In the genomic region with DNA sequence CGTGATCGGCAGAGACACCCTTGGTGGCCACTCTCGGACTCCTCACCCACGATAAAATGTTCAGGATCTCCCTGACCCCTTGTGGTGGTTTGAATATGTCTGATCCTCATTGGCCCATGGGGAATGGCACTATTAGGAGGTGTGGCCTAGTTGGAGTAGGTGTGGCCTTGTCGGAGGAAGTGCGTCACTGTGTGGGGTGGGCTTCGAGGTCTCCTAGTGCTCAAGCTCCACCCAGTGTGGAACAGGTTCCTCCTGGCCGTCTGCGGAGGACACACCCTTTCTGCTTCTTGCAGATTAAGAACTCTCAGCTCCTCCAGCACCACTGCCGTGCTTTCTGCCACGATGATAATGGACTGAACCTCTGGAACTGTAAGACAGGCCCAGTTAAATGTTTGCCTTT, we compare ENCODE assay signal across 25 mouse cellular contexts.
DNase-seq lines count a peak whose midpoint lies in the region; ATAC-seq lines count a peak whose summit lies in the region.
"Had no signal": no experiment of that assay in that cellular context is flagged by ENCODE, and none has a peak within 500 bp of the region (broad histone marks: within the 10 kb centered on the region; RNA-seq: fewer than 3 reads in every experiment).

No protein-coding gene starts in this region.

- WGBS in midbrain, embryonic 11.5 days: 91% methylated on average over 11 of the region's 11 CpGs
- WGBS in midbrain, embryonic 15.5 days: 92% methylated on average over 11 of the region's 11 CpGs

- no peak overlapping the region for H3K4me2 ChIP-seq in midbrain, embryonic 11.5 days
- no peak overlapping the region for H3K4me2 ChIP-seq in midbrain, embryonic 15.5 days
- H3K4me2 ChIP-seq: embryonic facial prominence, embryonic 13.5 days; forebrain, embryonic 12.5 days; liver, embryonic 13.5 days; lung, embryonic 15.5 days had no signal

- H3K27ac ChIP-seq in midbrain, embryonic 11.5 days (ENCODE audit: low read depth, low read length): no peak overlapping the region
- no peak overlapping the region for H3K27ac ChIP-seq in midbrain, embryonic 15.5 days
- H3K27ac ChIP-seq: embryonic facial prominence, embryonic 13.5 days; forebrain, embryonic 12.5 days; hindbrain, embryonic 10.5 days; liver, embryonic 13.5 days; lung, embryonic 15.5 days had no signal

- no peaks in the 10 kb centered on the region for H3K4me1 ChIP-seq in midbrain, embryonic 11.5 days (ENCODE audit: control insufficient read depth, insufficient read depth, low read length)
- no peaks in the 10 kb centered on the region for H3K4me1 ChIP-seq in midbrain, embryonic 15.5 days
- H3K4me1 ChIP-seq: forebrain, embryonic 12.5 days; liver, embryonic 13.5 days had no signal

- no peak overlapping the region for H3K4me3 ChIP-seq in midbrain, embryonic 11.5 days (ENCODE audit: low read depth, low read length)
- H3K4me3 ChIP-seq in midbrain, embryonic 15.5 days: no peak overlapping the region
- H3K4me3 ChIP-seq: embryonic facial prominence, embryonic 13.5 days; erythroblast, embryonic 14.5 days; forebrain, embryonic 12.5 days; hindbrain, embryonic 10.5 days; liver, embryonic 13.5 days; lung, embryonic 15.5 days; myocyte had no signal

- H3K9ac ChIP-seq in midbrain, embryonic 11.5 days (ENCODE audit: low read length): no peak overlapping the region
- H3K9ac ChIP-seq in midbrain, embryonic 15.5 days: no peak overlapping the region
- H3K9ac ChIP-seq: embryonic facial prominence, embryonic 13.5 days; forebrain, embryonic 12.5 days; liver, embryonic 13.5 days; lung, embryonic 15.5 days had no signal

- H3K27me3 ChIP-seq in midbrain, embryonic 11.5 days (ENCODE audit: control insufficient read depth, insufficient read depth, low read length): no peaks in the 10 kb centered on the region
- H3K27me3 ChIP-seq in midbrain, embryonic 15.5 days (replicated peaks): no peaks in the 10 kb centered on the region
- H3K27me3 ChIP-seq: lung, embryonic 15.5 days had no signal

- DNase-seq in midbrain, embryonic 11.5 days (ENCODE audit: low spot score, missing footprints): peak; percentile 68
- peak; percentile 95 for DNase-seq in R1 (ENCODE audit: low read depth, low spot score)
- peak; percentile 48 for DNase-seq in lung, postnatal 36 days
- no peak for DNase-seq in cerebellum, adult 18-20 months
- no peak for DNase-seq in layer of hippocampus, adult 9-10 months (ENCODE audit: low spot score)
- no peak for DNase-seq in neural tube, embryonic 10.5 days (ENCODE audit: extremely low spot score, low spot score)
- DNase-seq: adrenal gland, adult 2 months; cerebellum, adult 11-12 months; cerebellum, postnatal 25 days; embryo, embryonic 11 days; gastrocnemius, postnatal 36 days; kidney, adult 9 months; kidney, postnatal 36 days; liver, embryonic 13.5 days; right cerebral cortex, postnatal 4 days had no signal

- no peaks in the 10 kb centered on the region for H3K36me3 ChIP-seq in midbrain, embryonic 11.5 days (ENCODE audit: control insufficient read depth, insufficient read depth, low read length)
- H3K36me3 ChIP-seq in midbrain, embryonic 15.5 days (replicated peaks): no peaks in the 10 kb centered on the region
- H3K36me3 ChIP-seq: embryonic facial prominence, embryonic 13.5 days; forebrain, embryonic 12.5 days; hindbrain, embryonic 10.5 days; liver, embryonic 13.5 days; lung, embryonic 15.5 days had no signal

- H3K9me3 ChIP-seq in midbrain, embryonic 11.5 days (ENCODE audit: control insufficient read depth, low read length): no peaks in the 10 kb centered on the region
- H3K9me3 ChIP-seq in midbrain, embryonic 15.5 days: no peaks in the 10 kb centered on the region
- H3K9me3 ChIP-seq: embryonic facial prominence, embryonic 13.5 days; forebrain, embryonic 12.5 days; hindbrain, embryonic 10.5 days; lung, embryonic 15.5 days had no signal

- no peak for ATAC-seq in midbrain, embryonic 11.5 days (ENCODE audit: low FRiP score)
- no peak for ATAC-seq in midbrain, embryonic 15.5 days (replicated peaks)
- ATAC-seq: hindbrain, embryonic 16.5 days; intestine, embryonic 16.5 days; midbrain, embryonic 16.5 days had no signal

Comparison
In these comparisons a context has a peak if more than half of its experiments do, and no peak if none do; other contexts are left out.
1. DNase-seq: peak in midbrain, embryonic 11.5 days (single experiment), R1 (single experiment) and lung, postnatal 36 days (single experiment); none in cerebellum, adult 18-20 months (0 of 2), layer of hippocampus, adult 9-10 months (single experiment) and neural tube, embryonic 10.5 days (single experiment).